Mouse (Mus musculus): ENCODE results near the gene Iqgap3.

The Iqgap3 gene

GRCm38 (mm10) chr3:88150061-88150998 lies 68.6 kb downstream of the Iqgap3 start:
- DNase-seq (ENCODE audit: low read depth, low spot score), result no peak

GRCm38 (mm10) chr3:88150999-88151364 lies 69.2 kb downstream of the Iqgap3 start:
- DNase-seq (ENCODE audit: low read depth, low spot score), result no peak

GRCm38 (mm10) chr3:88152056-88152455 lies 70.3 kb downstream of the Iqgap3 start:
- DNase-seq (ENCODE audit: low read depth, low spot score), result peak; percentile 87

- no peak for DNase-seq (ENCODE audit: low read depth, low spot score)
Observed at GRCm38 (mm10) chr3:88153290-88154011, 71.7 kb downstream of the Iqgap3 start.

- no peak for DNase-seq (ENCODE audit: low read depth, low spot score)
Observed at GRCm38 (mm10) chr3:88154236-88154635, 72.5 kb downstream of the Iqgap3 start.

- no peak for DNase-seq (ENCODE audit: low read depth, low spot score)
Observed at GRCm38 (mm10) chr3:88156817-88157216, 75.0 kb downstream of the Iqgap3 start.

GRCm38 (mm10) chr3:88157771-88158597 lies 76.2 kb downstream of the Iqgap3 start:
- no peak for DNase-seq (ENCODE audit: low read depth, low spot score)

- DNase-seq (ENCODE audit: low read depth, low spot score), result no peak
Observed at GRCm38 (mm10) chr3:88158991-88159390, 77.2 kb downstream of the Iqgap3 start.

GRCm38 (mm10) chr3:88160856-88161255 lies 79.1 kb downstream of the Iqgap3 start:
- no peak for DNase-seq (ENCODE audit: low read depth, low spot score)

GRCm38 (mm10) chr3:88162259-88162658 lies 80.5 kb downstream of the Iqgap3 start:
- DNase-seq (ENCODE audit: low read depth, low spot score), result no peak

- no peak for DNase-seq (ENCODE audit: low read depth, low spot score)
Observed at GRCm38 (mm10) chr3:88162811-88163210, 81.0 kb downstream of the Iqgap3 start.

- no peak for DNase-seq (ENCODE audit: low read depth, low spot score)
Observed at GRCm38 (mm10) chr3:88163847-88164246, 82.1 kb downstream of the Iqgap3 start.

- no peak for DNase-seq (ENCODE audit: low read depth, low spot score)
Observed at GRCm38 (mm10) chr3:88164263-88164662, 82.5 kb downstream of the Iqgap3 start.

GRCm38 (mm10) chr3:88166056-88166455 lies 84.3 kb downstream of the Iqgap3 start:
- no peak for DNase-seq (ENCODE audit: low read depth, low spot score)

- DNase-seq (ENCODE audit: low read depth, low spot score), result no peak
Observed at GRCm38 (mm10) chr3:88170361-88170760, 88.6 kb downstream of the Iqgap3 start.
